Mouse (Mus musculus) lung, adult 10 weeks (tissue): ENCODE results near the gene Cdon. TPM values are rescaled to one million over a fixed set of nuclear protein-coding genes. Genes with fewer than 3 reads are reported as not detected.

Experiments
- polyA plus RNA-seq: library from polyadenylated mRNA; stranded (reverse); fragments of 350-450 nt; fragmentation: Illumina TruSeq; extraction: RNeasy Lipid Tissue Mini Kit (QIAGEN cat#74804); gene quantifications from one replicate; pipeline ENCODE4 v1.2.3, GENCODE M21; 2014; ENCODE audit warnings: low read depth, low replicate concordance; ENCODE audit not compliant: insufficient read depth

Cdon gene
- 3.2 TPM for polyA plus RNA-seq

GRCm38 (mm10) chr9:35420805-35421719 lies at the start of gene Cdon:
Gene Cdon (plus strand): TSS chr9:35421128.

GRCm38 (mm10) chr9:35518169-35518568 lies 97.2 kb downstream of the Cdon start, which contains the start of gene Gm1113:
Gene Gm1113 (minus strand): TSS chr9:35518269.

Other genes with a start within 250 kb of the Cdon start
- 27.4 TPM for gene Dcps, start 245.1 kb upstream of the Cdon start, polyA plus RNA-seq
- 61.6 TPM for gene Srpr, start 221.0 kb upstream of the Cdon start, polyA plus RNA-seq
- 3.4 TPM for gene Tirap, start 220.8 kb upstream of the Cdon start, polyA plus RNA-seq
- gene Foxred1, start 210.1 kb upstream of the Cdon start, polyA plus RNA-seq = 16.0 TPM
- gene Fam118b, start 153.3 kb upstream of the Cdon start, polyA plus RNA-seq = 15.4 TPM
- gene Rpusd4, start 153.3 kb upstream of the Cdon start, polyA plus RNA-seq = 13.8 TPM
- gene Gm1113, start 97.1 kb downstream of the Cdon start, polyA plus RNA-seq = not detected
- 0.04 TPM for gene Ddx25, start 137.4 kb downstream of the Cdon start, polyA plus RNA-seq
- gene Pus3, start 137.5 kb downstream of the Cdon start, polyA plus RNA-seq = 7.0 TPM
- not detected for gene Pate2, start 149.2 kb downstream of the Cdon start, polyA plus RNA-seq
- 2.5 TPM for gene Hyls1, start 149.3 kb downstream of the Cdon start, polyA plus RNA-seq
- not detected for gene Pate4, start 190.8 kb downstream of the Cdon start, polyA plus RNA-seq
- not detected for gene Pate3, start 227.1 kb downstream of the Cdon start, polyA plus RNA-seq